Mouse (Mus musculus) 416B (cell line): ENCODE data around the gene Lrrc2.
A peak's percentile ranks its signal among the peaks of the same experiment; 100 is the strongest.

Experiments
- DNase-seq: peaks from one replicate; pipeline ENCODE4 v3.0.0; 2011; ENCODE audit warnings: low read depth

The Lrrc2 gene

DNA sequence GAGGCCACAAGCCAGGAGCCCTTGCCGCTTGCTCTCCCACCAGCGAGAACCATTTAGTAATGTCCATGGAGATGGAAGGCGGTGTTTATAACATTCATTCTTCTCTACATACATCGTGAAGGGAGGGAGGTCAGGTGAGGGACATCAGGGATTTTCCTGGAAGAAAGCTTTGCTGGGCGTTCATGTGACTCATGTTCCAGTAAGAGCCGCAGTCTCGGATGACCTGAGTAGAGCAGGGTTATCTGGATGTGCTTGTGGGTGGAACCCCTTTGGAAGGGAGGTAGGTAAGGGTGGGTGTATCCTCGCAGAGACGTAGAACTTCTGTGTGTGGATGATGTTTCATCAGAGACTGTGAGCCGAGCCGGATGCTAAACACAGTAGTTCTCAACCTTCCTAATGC is at the start of gene Lrrc2:
Gene Lrrc2, plus strand, starts transcription at position 149 of the 400 bp plus-strand sequence.
- no peak for DNase-seq

DNA sequence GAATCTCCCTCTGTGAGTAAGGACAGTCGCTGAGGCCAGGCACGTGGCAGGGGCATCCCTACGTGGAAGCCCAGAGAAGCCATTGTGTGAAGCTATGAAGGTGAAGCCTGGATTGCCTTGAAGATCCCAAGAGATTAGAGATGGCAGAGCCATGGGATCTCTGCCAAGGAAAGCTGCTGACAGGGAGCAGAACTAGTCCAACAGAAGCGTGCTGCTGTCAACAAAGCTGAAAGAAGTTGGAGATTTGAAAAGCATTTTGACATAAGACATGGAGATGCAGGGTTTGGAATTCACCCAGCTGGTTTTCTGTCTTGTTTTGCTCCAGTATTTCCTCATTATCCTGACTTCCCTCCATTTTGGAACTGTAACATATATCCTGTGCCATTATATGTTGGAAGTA is 49.1 kb upstream of the Lrrc2 start:
- no peak for DNase-seq

DNA sequence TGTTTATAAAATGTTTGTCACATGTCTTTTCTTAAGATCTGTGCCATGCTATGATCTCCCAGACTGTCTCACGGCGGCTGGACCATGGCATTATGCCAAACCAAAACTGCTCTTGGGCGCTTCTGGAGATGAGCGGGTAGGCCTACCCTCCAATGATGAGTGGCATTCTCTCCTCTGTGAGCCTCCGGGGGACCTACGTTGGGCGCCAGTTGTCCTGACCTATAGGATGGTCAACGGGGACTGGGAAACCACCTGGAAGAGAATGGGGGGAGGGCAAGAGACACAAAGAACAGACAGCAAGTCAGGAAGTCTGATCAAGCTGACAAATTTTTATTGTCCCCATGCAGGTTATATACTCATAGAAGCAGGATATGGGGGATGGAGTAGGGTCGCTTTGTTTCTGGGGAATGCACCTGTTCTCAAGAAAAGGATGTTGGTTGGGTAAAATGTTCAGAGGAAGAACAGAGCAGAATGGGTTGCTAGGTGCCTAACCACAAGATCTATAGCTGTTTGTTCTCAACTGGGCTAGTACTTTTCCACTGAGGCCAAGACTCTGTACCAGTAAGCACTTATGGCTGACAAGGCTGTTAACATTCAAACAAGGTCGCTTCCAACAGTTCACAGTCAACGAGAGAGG is 44.0 kb upstream of the Lrrc2 start:
- DNase-seq, result no peak

DNA sequence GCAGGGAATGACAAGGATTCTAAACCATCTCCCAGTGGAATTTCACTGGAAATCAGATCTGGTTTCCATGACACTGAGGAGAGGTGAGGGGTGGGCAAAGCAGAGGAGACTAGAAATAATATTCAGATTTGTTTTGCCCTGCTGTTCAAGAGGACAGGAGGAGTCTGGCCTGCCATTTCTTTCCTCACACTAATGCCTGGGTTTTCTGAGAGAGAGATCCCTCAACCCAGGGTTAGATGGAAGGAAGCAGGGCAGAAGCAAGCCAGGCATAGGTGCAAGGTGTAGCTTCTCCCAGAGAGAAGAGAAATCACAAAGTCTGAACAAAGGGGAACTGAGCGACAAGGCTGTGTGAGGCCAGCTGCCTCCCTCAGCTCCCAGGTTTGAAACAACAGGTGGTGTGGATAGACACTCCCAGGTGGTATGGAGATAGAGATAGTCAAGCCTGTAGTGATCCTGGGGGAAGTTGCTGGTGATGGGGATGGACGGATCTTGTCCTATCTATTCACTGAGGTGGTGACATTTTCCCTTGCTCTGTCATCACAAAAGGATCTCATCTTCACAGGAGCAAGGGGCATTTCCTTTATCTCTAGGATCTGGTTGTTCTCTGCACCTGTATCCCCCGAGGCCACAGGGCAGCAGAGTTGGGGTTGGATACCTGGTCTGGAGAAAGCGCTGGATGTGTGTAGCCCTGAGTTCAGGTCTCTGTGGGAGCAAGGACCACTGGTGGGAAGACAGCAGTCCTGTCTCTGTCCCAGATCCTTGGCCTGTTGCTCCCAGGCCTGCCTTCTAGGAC is 43.3 kb upstream of the Lrrc2 start:
- DNase-seq, result no peak

DNA sequence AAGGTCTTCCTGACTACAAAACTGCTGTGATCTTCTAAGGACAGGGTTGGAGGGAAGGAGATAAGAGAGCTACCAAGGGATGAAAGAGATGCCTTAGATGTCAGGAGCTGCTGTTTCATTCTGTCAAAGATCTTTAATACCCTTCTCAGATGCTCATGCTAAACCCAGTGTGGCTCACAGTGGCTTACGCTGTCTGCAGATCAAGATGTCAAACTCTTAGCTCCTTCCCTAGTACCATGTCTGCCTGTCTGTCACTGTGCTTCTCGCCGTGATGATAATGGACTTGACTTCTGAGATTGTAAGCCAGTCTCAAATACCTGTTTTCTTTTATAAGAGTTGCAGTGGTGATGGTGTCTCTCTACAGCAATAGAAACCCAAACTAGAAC is 42.7 kb upstream of the Lrrc2 start:
- DNase-seq, result no peak

- no peak for DNase-seq
Measured at GRCm38 (mm10) chr9:110909371-110909967, 41.9 kb upstream of the Lrrc2 start.

GRCm38 (mm10) chr9:110914631-110915236 is 36.6 kb upstream of the Lrrc2 start:
- DNase-seq, result no peak

GRCm38 (mm10) chr9:110915466-110915865 is 35.9 kb upstream of the Lrrc2 start:
- DNase-seq, result peak; percentile 8

DNA sequence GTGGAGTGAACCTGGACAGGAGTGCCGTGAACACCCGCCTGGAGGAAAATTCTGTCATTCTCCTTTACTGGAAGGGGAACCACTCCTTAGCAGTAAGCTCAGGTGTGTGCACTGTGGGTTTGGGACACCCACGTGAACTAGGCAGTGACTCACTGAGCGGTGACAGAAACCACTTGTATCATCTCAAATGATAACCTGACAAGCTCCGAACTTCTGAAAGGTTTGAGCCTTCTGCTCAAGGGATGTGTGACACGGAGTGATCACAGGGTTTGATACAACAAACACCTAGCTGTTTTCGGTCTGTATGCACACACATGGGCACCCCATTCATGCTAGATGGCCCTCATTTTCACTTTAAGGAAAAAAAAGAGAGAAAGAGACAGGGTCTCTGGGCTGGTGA is 34.6 kb upstream of the Lrrc2 start, which contains the start of gene Fam240a:
Gene Fam240a, minus strand, starts transcription at position 76 of the 400 bp plus-strand sequence.
- DNase-seq, result no peak

GRCm38 (mm10) chr9:110920665-110921419 is 30.5 kb upstream of the Lrrc2 start:
- no peak for DNase-seq

DNA sequence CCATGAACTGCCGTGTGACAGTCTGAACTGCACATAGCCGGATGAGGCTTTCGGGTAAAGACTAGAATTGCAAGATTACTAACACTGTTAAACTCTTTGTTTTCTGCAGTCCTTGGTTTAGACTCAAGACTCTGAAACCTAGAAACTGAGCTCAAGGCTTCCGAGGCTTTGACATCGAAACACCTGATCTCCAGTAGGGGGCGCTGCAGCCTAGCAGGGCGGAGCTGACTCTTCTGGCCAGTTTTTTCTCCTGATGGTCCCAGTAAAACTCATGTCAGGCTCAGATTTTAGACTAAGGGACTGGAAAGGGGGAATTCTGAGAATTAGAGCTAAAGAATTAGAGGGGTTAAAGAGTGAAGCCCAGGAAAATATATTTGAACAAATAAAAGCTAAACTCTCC is 28.6 kb upstream of the Lrrc2 start:
- peak; percentile 64 for DNase-seq

DNA sequence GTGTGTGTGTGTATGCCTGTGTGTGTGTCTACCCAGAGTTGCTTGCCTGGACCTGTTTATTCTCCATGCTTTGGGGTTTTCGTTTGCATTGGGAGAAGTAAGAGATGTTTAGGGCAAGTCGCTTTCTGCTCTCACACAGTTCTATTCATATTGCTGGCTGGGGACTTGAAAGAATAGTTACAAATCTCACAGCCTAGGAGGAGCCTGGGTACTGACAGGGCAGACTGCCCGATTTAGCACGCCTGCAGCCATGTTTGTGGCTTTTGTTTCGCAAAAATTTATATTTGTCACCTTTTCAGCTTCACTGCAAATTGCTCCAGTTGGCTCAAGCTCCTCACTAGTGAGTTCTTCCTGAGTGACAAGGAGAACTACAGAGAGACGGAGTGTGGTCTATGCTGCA is 19.8 kb upstream of the Lrrc2 start:
- DNase-seq, result no peak

DNA sequence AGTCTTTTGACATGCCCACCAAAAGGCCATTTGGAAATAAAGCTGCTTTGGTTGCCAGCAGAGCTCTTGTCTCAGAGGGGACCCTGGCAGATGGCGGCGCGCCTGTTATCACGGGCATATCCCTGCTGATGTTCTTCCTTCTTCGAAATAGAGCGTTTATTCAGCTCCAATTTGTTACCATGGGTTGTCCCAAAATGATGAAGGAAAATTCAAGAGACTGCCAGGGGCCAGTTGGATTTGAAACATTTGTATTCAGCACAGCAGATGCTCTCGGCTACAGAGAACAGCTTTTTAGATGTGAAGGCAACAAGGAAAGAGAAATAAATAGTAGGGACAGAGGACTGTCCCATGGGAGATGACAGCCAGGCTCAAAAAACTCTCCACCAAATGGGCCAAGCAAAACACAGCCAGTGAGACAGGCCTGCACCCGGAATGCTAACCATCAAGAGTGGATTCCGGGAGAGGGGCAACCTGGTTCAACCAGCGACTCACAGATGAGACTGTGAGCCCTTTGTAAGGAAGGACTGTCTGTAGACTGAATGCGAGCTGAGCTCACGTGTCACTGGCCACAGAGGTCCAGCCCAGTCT is 17.4 kb upstream of the Lrrc2 start:
- no peak for DNase-seq

- no peak for DNase-seq
Measured at GRCm38 (mm10) chr9:110935941-110936340, 15.4 kb upstream of the Lrrc2 start.

- peak; percentile 26 for DNase-seq
Measured at GRCm38 (mm10) chr9:110937506-110938490, 13.5 kb upstream of the Lrrc2 start.

DNA sequence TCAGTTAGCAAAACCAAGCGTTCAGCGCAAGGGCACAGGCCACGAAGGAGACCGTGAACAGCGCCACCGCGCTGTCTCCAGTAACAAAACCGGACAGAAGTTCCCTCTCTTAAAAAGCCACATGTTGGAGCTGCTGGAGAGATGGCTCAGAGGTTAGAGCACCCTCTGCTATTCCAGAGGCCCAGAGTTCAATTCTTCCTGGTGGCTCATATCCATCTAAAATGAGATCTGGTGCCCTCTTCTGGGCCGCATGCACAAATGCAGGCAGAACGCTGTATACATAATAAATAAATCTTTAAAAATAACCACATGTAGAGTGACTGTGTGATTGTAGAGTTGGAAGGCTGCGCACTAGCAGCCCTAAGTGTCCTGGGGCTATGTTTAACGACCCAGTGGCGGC is 7.1 kb upstream of the Lrrc2 start:
- DNase-seq, result peak; percentile 49

GRCm38 (mm10) chr9:110945343-110945742 is 6.0 kb upstream of the Lrrc2 start:
- no peak for DNase-seq

DNA sequence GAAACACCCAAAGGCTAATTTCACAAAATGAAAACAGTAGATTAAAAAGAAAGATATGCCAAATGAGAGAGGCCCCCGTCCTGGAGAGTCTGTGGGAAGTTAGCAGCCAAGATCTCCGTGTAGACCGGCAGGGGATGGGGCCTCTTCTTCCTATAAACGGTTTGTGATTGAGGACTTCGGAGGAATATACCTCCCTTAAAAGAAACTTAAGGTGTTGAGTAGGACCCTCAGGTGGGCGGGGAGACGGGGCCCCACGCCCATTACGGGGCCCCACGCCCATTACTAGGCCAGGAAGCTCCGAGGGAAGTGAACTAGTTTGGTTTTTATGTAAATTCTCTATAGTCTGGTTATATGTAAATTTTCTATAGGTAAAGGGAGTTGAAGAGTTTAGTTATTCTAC is 5.4 kb upstream of the Lrrc2 start, which contains the start of gene Tdgf1:
Gene Tdgf1, minus strand, starts transcription at position 233 of the 400 bp plus-strand sequence.
- no peak for DNase-seq

DNA sequence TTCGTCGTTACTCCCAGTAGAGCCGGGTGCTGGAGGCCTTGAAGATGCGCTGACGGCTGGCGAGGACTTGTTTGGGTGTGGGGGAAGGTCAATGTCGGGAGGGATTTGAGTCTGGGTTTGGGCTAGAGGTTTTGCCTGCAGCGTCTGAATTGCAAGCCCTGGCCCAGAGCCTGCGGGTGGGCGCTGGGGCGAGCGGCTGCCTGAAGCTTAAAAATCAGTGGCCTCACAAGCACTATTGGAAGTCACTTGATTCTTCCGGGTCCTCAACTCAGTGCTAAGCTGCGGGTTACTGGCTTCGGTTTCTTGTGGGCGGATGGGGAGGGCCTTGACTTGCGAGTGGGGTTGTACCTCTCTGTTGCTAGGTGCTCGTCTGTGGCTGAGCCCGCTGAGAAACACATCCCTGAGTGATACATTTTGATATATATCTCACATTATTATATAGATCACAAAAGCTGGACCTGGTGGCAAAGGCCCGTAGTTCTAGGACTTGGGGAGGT is 4.7 kb upstream of the Lrrc2 start:
- no peak for DNase-seq

- DNase-seq, result no peak
Measured at GRCm38 (mm10) chr9:110947261-110947661, 4.1 kb upstream of the Lrrc2 start.
